In the genomic region with DNA sequence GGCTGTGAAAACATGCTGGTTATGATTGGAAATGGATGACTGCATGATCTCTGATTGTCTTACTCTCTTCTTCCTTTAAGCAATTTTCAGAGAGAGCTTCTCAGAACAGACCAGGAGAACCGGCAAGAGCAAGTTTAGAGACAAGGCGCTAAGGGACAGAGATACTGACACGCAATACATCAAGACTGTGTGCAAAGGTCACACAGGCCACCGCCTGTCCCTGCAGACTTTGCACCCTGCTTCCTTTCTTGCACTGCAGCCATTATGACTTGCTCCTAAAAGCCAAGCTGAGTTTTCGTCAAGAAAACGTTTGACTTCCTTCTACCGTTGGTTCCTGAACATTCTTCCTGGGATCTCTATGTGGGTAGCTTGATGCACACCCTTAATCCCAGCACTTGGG, we compare ENCODE assay signal across 24 mouse cellular contexts. TPM values are rescaled to one million over a fixed set of nuclear protein-coding genes. Genes with fewer than 3 reads are reported as not detected.
DNase-seq lines count a peak whose midpoint lies in the region; ATAC-seq and TF ChIP-seq lines count a peak whose summit lies in the region.
"Had no signal": no experiment of that assay in that cellular context is flagged by ENCODE, and none has a peak within 500 bp of the region (broad histone marks: within the 10 kb centered on the region; RNA-seq: fewer than 3 reads in every experiment).

No protein-coding gene starts in this region.

- H3K9me3 ChIP-seq in liver, embryonic 12.5 days (replicated peaks) = no peaks in the 10 kb centered on the region
- H3K9me3 ChIP-seq in limb, embryonic 10.5 days (replicated peaks) = no peaks in the 10 kb centered on the region
- no peaks in the 10 kb centered on the region for H3K9me3 ChIP-seq in stomach, postnatal 0 days (ENCODE audit: control insufficient read depth, low read length)
- H3K9me3 ChIP-seq in forebrain, embryonic 13.5 days (replicated peaks) = no peaks in the 10 kb centered on the region
- H3K9me3 ChIP-seq: embryonic facial prominence, embryonic 13.5 days; lung, embryonic 15.5 days; midbrain, embryonic 10.5 days; neural tube, embryonic 15.5 days; stomach, embryonic 15.5 days had no signal

- no peak overlapping the region for H3K9ac ChIP-seq in heart, adult 2 months (ENCODE audit: low read depth, low read length)
- no peak overlapping the region for H3K9ac ChIP-seq in liver, embryonic 12.5 days
- H3K9ac ChIP-seq in stomach, postnatal 0 days (ENCODE audit: low read length) = no peak overlapping the region
- H3K9ac ChIP-seq in forebrain, embryonic 13.5 days = no peak overlapping the region
- H3K9ac ChIP-seq: embryonic facial prominence, embryonic 13.5 days; forebrain, postnatal 0 days; hindbrain, embryonic 13.5 days; lung, embryonic 15.5 days; neural tube, embryonic 15.5 days; stomach, embryonic 15.5 days had no signal

- no peaks in the 10 kb centered on the region for H3K36me3 ChIP-seq in heart, adult 2 months (ENCODE audit: control insufficient read depth, insufficient read depth, low read length)
- no peaks in the 10 kb centered on the region for H3K36me3 ChIP-seq in liver, embryonic 12.5 days
- no peaks in the 10 kb centered on the region for H3K36me3 ChIP-seq in limb, embryonic 10.5 days
- no peaks in the 10 kb centered on the region for H3K36me3 ChIP-seq in stomach, postnatal 0 days (ENCODE audit: control insufficient read depth, insufficient read depth, low read length)
- no peaks in the 10 kb centered on the region for H3K36me3 ChIP-seq in forebrain, embryonic 13.5 days (ENCODE audit: poor library complexity, severe bottlenecking)
- H3K36me3 ChIP-seq: embryonic facial prominence, embryonic 13.5 days; hindbrain, embryonic 13.5 days; lung, embryonic 15.5 days; midbrain, embryonic 10.5 days; neural tube, embryonic 15.5 days; stomach, embryonic 15.5 days had no signal

- ATAC-seq in liver, embryonic 12.5 days = no peak
- peak; percentile 75 for ATAC-seq in stomach, postnatal 0 days (ENCODE audit: low FRiP score, low TSS enrichment)
- no peak for ATAC-seq in forebrain, embryonic 13.5 days
- ATAC-seq: CD4-positive, CD25-positive, alpha-beta regulatory T cell, adult 4 months; forebrain, postnatal 0 days; midbrain, embryonic 16.5 days had no signal

- intact Hi-C loops in heart, adult 2 months (cut with DNase I) = no loop called here
- intact Hi-C loops in heart, postnatal 10 days (cut with DNase I) = no loop called here

- no peak for TF ChIP-seq POLR2A in heart, adult 2 months (IDR thresholded peaks at IDR 0.05; ENCODE audit: insufficient read depth, low read depth, low read length)

- no peaks in the 10 kb centered on the region for H3K27me3 ChIP-seq in heart, adult 2 months (ENCODE audit: control insufficient read depth, insufficient read depth, low read length)
- H3K27me3 ChIP-seq in liver, embryonic 12.5 days (replicated peaks) = 0 out of 2 replicates have a peak, but pooled peaks cover 3% of the 10 kb centered on the region
- H3K27me3 ChIP-seq in limb, embryonic 10.5 days (ENCODE audit: low read depth, poor library complexity, severe bottlenecking) = no peaks in the 10 kb centered on the region
- H3K27me3 ChIP-seq in stomach, postnatal 0 days (ENCODE audit: control insufficient read depth, insufficient read depth, low read length) = no peaks in the 10 kb centered on the region
- H3K27me3 ChIP-seq in forebrain, embryonic 13.5 days = no peaks in the 10 kb centered on the region
- H3K27me3 ChIP-seq: embryonic facial prominence, embryonic 13.5 days; hindbrain, embryonic 13.5 days; lung, embryonic 15.5 days; neural tube, embryonic 15.5 days; Patski; stomach, embryonic 15.5 days had no signal

- DNase-seq in heart, adult 2 months = no peak
- DNase-seq in heart, postnatal 10 days = no peak
- no peak for DNase-seq in liver
- DNase-seq in limb, embryonic 10.5 days (ENCODE audit: low spot score) = no peak
- no peak for DNase-seq in stomach, postnatal 0 days (ENCODE audit: low spot score)
- no peak for DNase-seq in left cerebral cortex, adult 8-10 months (ENCODE audit: low spot score in 2 of 2)
- DNase-seq: cerebellum, adult 2 months; cerebellum, postnatal 36 days; forebrain, postnatal 0 days; right cerebral cortex, adult 18-20 months; right cerebral cortex, postnatal 4 days; thymus, adult 18-20 months; thymus, postnatal 4 days had no signal

- peaks cover 7% of the 10 kb centered on the region for H3K4me1 ChIP-seq in heart, adult 2 months (ENCODE audit: control insufficient read depth, insufficient read depth, low read length)
- H3K4me1 ChIP-seq in liver, embryonic 12.5 days = peaks cover 48% of the 10 kb centered on the region
- peaks cover 5% of the 10 kb centered on the region for H3K4me1 ChIP-seq in limb, embryonic 10.5 days
- no peaks in the 10 kb centered on the region for H3K4me1 ChIP-seq in stomach, postnatal 0 days (replicated peaks; ENCODE audit: control insufficient read depth, insufficient read depth)
- no peaks in the 10 kb centered on the region for H3K4me1 ChIP-seq in forebrain, embryonic 13.5 days
- H3K4me1 ChIP-seq: embryonic facial prominence, embryonic 13.5 days; hindbrain, embryonic 13.5 days; lung, embryonic 15.5 days; midbrain, embryonic 10.5 days; neural tube, embryonic 15.5 days; stomach, embryonic 15.5 days had no signal

- no peak overlapping the region for H3K4me3 ChIP-seq in heart, adult 2 months
- no peak overlapping the region for H3K4me3 ChIP-seq in liver, embryonic 12.5 days
- no peak overlapping the region for H3K4me3 ChIP-seq in limb, embryonic 10.5 days
- no peak overlapping the region for H3K4me3 ChIP-seq in stomach, postnatal 0 days (ENCODE audit: low read depth, low read length)
- no peak overlapping the region for H3K4me3 ChIP-seq in forebrain, embryonic 13.5 days
- H3K4me3 ChIP-seq: embryonic facial prominence, embryonic 13.5 days; hindbrain, embryonic 13.5 days; lung, embryonic 15.5 days; midbrain, embryonic 10.5 days; neural tube, embryonic 15.5 days; stomach, embryonic 15.5 days had no signal

- no peak for TF ChIP-seq CTCF in heart, adult 2 months (IDR thresholded peaks at IDR 0.05)
- no peak for TF ChIP-seq CTCF in stomach, postnatal 0 days (IDR thresholded peaks at IDR 0.05; ENCODE audit: low read depth)

- WGBS in heart, adult 2 months = 69% methylated on average over 7 of the region's 7 CpGs
- WGBS in liver, embryonic 12.5 days (ENCODE audit: insufficient replicate concordance) = 67% methylated on average over 7 of the region's 7 CpGs
- 93% methylated on average over 7 of the region's 7 CpGs for WGBS in limb, embryonic 10.5 days
- WGBS in stomach, postnatal 0 days = 68% methylated on average over 7 of the region's 7 CpGs
- WGBS in forebrain, embryonic 13.5 days = 91% methylated on average over 7 of the region's 7 CpGs

- H3K27ac ChIP-seq in heart, adult 2 months = peak overlapping the region; percentile 74
- peak overlapping the region; percentile 42 for H3K27ac ChIP-seq in liver, embryonic 12.5 days
- 0 out of 2 replicates have a peak overlapping the region, but pooled peaks have one; percentile 72 for H3K27ac ChIP-seq in limb, embryonic 10.5 days
- no peak overlapping the region; the same call in 1 of the 2 replicates for H3K27ac ChIP-seq in stomach, postnatal 0 days (replicated peaks)
- H3K27ac ChIP-seq in forebrain, embryonic 13.5 days = no peak overlapping the region
- H3K27ac ChIP-seq: embryonic facial prominence, embryonic 13.5 days; hindbrain, embryonic 13.5 days; lung, embryonic 15.5 days; midbrain, embryonic 10.5 days; neural tube, embryonic 15.5 days; stomach, embryonic 15.5 days had no signal

- H3K4me2 ChIP-seq in liver, embryonic 12.5 days = peak overlapping the region; percentile 49; the same call in 1 of the 2 replicates
- H3K4me2 ChIP-seq in stomach, postnatal 0 days (replicated peaks; ENCODE audit: low read depth) = no peak overlapping the region
- H3K4me2 ChIP-seq in forebrain, embryonic 13.5 days = no peak overlapping the region
- H3K4me2 ChIP-seq: embryonic facial prominence, embryonic 13.5 days; hindbrain, embryonic 13.5 days; lung, embryonic 15.5 days; neural tube, embryonic 15.5 days had no signal

- no peaks in the 10 kb centered on the region for H3K79me2 ChIP-seq in heart, adult 2 months (replicated peaks; ENCODE audit: control insufficient read depth, insufficient read depth, low read length)

- no peak for TF ChIP-seq EP300 in heart, adult 2 months (IDR thresholded peaks at IDR 0.05; ENCODE audit: insufficient read depth, low read depth, low read length)
- TF ChIP-seq EP300 in stomach, postnatal 0 days (optimal IDR thresholded peaks at IDR 0.05) = no peak

RNA-seq across cellular contexts. Expression of a gene that starts 12.1 kb away (rescaled TPM):
- total RNA-seq in heart, adult 2 months (2021) = 10 to 100 TPM; 40.3 to 41.0 TPM
- 29.5 and 35.9 TPM in 2 replicates for polyA plus RNA-seq in heart, adult 2 months (2012; rRNA removed)
- total RNA-seq in heart, postnatal 10 days (2021) = 10 to 100 TPM; 65.8 to 72.8 TPM
- 79.2 and 85.0 TPM in 2 replicates for polyA plus RNA-seq in liver, embryonic 12.5 days (2016; fragmentation: Nextera tagmentation; extraction: Ambion mirVana)
- polyA plus RNA-seq in limb, embryonic 10.5 days (2016; fragmentation: Nextera tagmentation; extraction: Ambion mirVana) = 153 and 174 TPM in 2 replicates
- 72.5 and 75.6 TPM in 2 replicates for polyA plus RNA-seq in stomach, postnatal 0 days (2015; fragmentation: Nextera tagmentation; extraction: Ambion mirVana)
- polyA plus RNA-seq in forebrain, embryonic 13.5 days (2015; fragmentation: Nextera tagmentation; extraction: Ambion mirVana) = 133 and 151 TPM in 2 replicates
- total RNA-seq in left cerebral cortex, adult 8-10 months (2022) = 100 to 1,000 TPM; 245 to 257 (median 245) TPM

RNA-seq across cellular contexts. Expression of a gene that starts 24.7 kb away (rescaled TPM):
- 100 to 1,000 TPM; 303 to 355 TPM for total RNA-seq in heart, adult 2 months (2021)
- polyA plus RNA-seq in heart, adult 2 months (2012; rRNA removed) = 201 and 451 TPM in 2 replicates
- 100 to 1,000 TPM; 308 to 311 TPM for total RNA-seq in heart, postnatal 10 days (2021)
- polyA plus RNA-seq in liver, embryonic 12.5 days (2016; fragmentation: Nextera tagmentation; extraction: Ambion mirVana) = 896 and 933 TPM in 2 replicates
- 1,415 and 1,701 TPM in 2 replicates for polyA plus RNA-seq in limb, embryonic 10.5 days (2016; fragmentation: Nextera tagmentation; extraction: Ambion mirVana)
- 740 and 754 TPM in 2 replicates for polyA plus RNA-seq in stomach, postnatal 0 days (2015; fragmentation: Nextera tagmentation; extraction: Ambion mirVana)
- 949 and 1,006 TPM in 2 replicates for polyA plus RNA-seq in forebrain, embryonic 13.5 days (2015; fragmentation: Nextera tagmentation; extraction: Ambion mirVana)
- total RNA-seq in left cerebral cortex, adult 8-10 months (2022) = 100 to 1,000 TPM; 280 to 313 (median 302) TPM

RNA-seq across cellular contexts. Expression of a gene that starts 37.0 kb away (rescaled TPM):
- total RNA-seq in heart, adult 2 months (2021) = 10 to 100 TPM; 22.3 to 22.8 TPM
- 7.3 and 15.1 TPM in 2 replicates for polyA plus RNA-seq in heart, adult 2 months (2012; rRNA removed)
- 10 to 100 TPM; 22.2 to 26.2 TPM for total RNA-seq in heart, postnatal 10 days (2021)
- 59.5 and 62.4 TPM in 2 replicates for polyA plus RNA-seq in liver, embryonic 12.5 days (2016; fragmentation: Nextera tagmentation; extraction: Ambion mirVana)
- polyA plus RNA-seq in limb, embryonic 10.5 days (2016; fragmentation: Nextera tagmentation; extraction: Ambion mirVana) = 68.8 and 74.0 TPM in 2 replicates
- polyA plus RNA-seq in stomach, postnatal 0 days (2015; fragmentation: Nextera tagmentation; extraction: Ambion mirVana) = 24.6 and 27.5 TPM in 2 replicates
- 46.5 and 49.8 TPM in 2 replicates for polyA plus RNA-seq in forebrain, embryonic 13.5 days (2015; fragmentation: Nextera tagmentation; extraction: Ambion mirVana)
- total RNA-seq in left cerebral cortex, adult 8-10 months (2022) = 10 to 100 TPM; 27.5 to 30.6 (median 28.5) TPM

RNA-seq across cellular contexts. Expression of a gene that starts 38.2 kb away (rescaled TPM):
- 1 to 10 TPM; 8.3 to 9.1 TPM for total RNA-seq in heart, adult 2 months (2021)
- 8.2 and 9.4 TPM in 2 replicates for polyA plus RNA-seq in heart, adult 2 months (2012; rRNA removed)
- 10 to 100 TPM; 13.8 to 13.9 TPM for total RNA-seq in heart, postnatal 10 days (2021)
- 27.0 and 27.5 TPM in 2 replicates for polyA plus RNA-seq in liver, embryonic 12.5 days (2016; fragmentation: Nextera tagmentation; extraction: Ambion mirVana)
- 72.7 and 81.9 TPM in 2 replicates for polyA plus RNA-seq in limb, embryonic 10.5 days (2016; fragmentation: Nextera tagmentation; extraction: Ambion mirVana)
- polyA plus RNA-seq in stomach, postnatal 0 days (2015; fragmentation: Nextera tagmentation; extraction: Ambion mirVana) = 21.3 and 21.4 TPM in 2 replicates
- polyA plus RNA-seq in forebrain, embryonic 13.5 days (2015; fragmentation: Nextera tagmentation; extraction: Ambion mirVana) = 54.6 and 60.4 TPM in 2 replicates
- 10 to 100 TPM; 24.7 to 27.7 (median 25.0) TPM for total RNA-seq in left cerebral cortex, adult 8-10 months (2022)

RNA-seq across cellular contexts. Expression of a gene that starts 40.0 kb away (rescaled TPM):
- 1 to 10 TPM in 1 of 2 experiments, under 1 TPM in 1; 0.23 to 1.4 TPM for total RNA-seq in heart, adult 2 months (2021)
- 0.16 and 0.79 TPM in 2 replicates for polyA plus RNA-seq in heart, adult 2 months (2012; rRNA removed)
- 1 to 10 TPM; 1.6 to 2.9 TPM for total RNA-seq in heart, postnatal 10 days (2021)
- polyA plus RNA-seq in liver, embryonic 12.5 days (2016; fragmentation: Nextera tagmentation; extraction: Ambion mirVana) = 5.0 and 7.1 TPM in 2 replicates
- 2.7 and 3.6 TPM in 2 replicates for polyA plus RNA-seq in limb, embryonic 10.5 days (2016; fragmentation: Nextera tagmentation; extraction: Ambion mirVana)
- 1.3 and 1.9 TPM in 2 replicates for polyA plus RNA-seq in stomach, postnatal 0 days (2015; fragmentation: Nextera tagmentation; extraction: Ambion mirVana)
- 1.4 and 2.3 TPM in 2 replicates for polyA plus RNA-seq in forebrain, embryonic 13.5 days (2015; fragmentation: Nextera tagmentation; extraction: Ambion mirVana)
- 1 to 10 TPM; 2.2 to 5.0 (median 2.8) TPM for total RNA-seq in left cerebral cortex, adult 8-10 months (2022)

Comparison
In these comparisons a context has a peak if more than half of its experiments do, and no peak if none do; other contexts are left out.
1. H3K27ac ChIP-seq: peak in heart, adult 2 months (single experiment), liver, embryonic 12.5 days (single experiment) and limb, embryonic 10.5 days (single experiment); none in stomach, postnatal 0 days (single experiment) and forebrain, embryonic 13.5 days (single experiment).